Comparison of ENCODE assay signal across 8 mouse cellular contexts in the genomic region with DNA sequence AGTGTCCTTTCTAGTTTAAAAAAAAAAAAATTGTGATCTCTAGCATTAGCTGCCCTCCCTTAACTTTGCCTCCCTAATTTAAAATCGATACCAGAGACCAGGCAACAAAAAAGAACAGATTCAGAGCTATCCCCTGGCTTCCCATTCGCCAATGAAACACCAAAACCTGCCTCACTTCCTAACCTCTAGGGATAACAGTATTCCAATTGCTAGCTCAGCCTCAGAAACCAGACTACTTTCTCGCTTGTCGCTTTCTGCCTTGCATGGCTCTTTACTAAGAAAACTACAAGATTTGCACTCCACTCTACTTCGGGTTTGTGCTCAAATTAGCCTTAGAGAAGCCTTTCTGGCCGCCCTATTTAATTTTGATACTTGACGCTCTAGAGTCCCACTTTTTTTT. TPM values are rescaled to one million over a fixed set of nuclear protein-coding genes. Genes with fewer than 3 reads are reported as not detected.
DNase-seq lines count a peak whose midpoint lies in the region; ATAC-seq and TF ChIP-seq lines count a peak whose summit lies in the region.

No protein-coding gene starts in this region.

- peak overlapping the region; percentile 93 for H3K4me2 ChIP-seq in heart, postnatal 0 days (ENCODE audit: low read depth, low read length)
- H3K4me2 ChIP-seq in hindbrain, embryonic 12.5 days (replicated peaks) = peak overlapping the region; percentile 81
- peak overlapping the region; percentile 70 for H3K4me2 ChIP-seq in midbrain, embryonic 11.5 days

- TF ChIP-seq CTCF in heart, postnatal 0 days (IDR thresholded peaks at IDR 0.05; ENCODE audit: low read depth) = no peak

- no peak for DNase-seq in heart, postnatal 0 days (ENCODE audit: low spot score)
- DNase-seq in heart, postnatal 10 days = no peak
- DNase-seq in ZHBTc4 (ENCODE audit: low read depth, low spot score) = peak; percentile 38
- peak; percentile 91 for DNase-seq in midbrain, embryonic 11.5 days (ENCODE audit: low spot score, missing footprints)
- no peak for DNase-seq in layer of hippocampus, postnatal 14 days (ENCODE audit: low spot score in 2 of 2)
- no peak for DNase-seq in spleen, adult 18-20 months
- no peak for DNase-seq in left cerebral cortex, adult 8-10 months (ENCODE audit: low spot score in 2 of 2)

- H3K9ac ChIP-seq in heart, postnatal 0 days (replicated peaks; ENCODE audit: low read depth, low read length) = peak overlapping the region; percentile 89
- peak overlapping the region; percentile 90 for H3K9ac ChIP-seq in hindbrain, embryonic 12.5 days
- H3K9ac ChIP-seq in midbrain, embryonic 11.5 days (ENCODE audit: low read length) = peak overlapping the region; percentile 89

- H3K27ac ChIP-seq in heart, postnatal 0 days (ENCODE audit: low read depth) = peak overlapping the region; percentile 79
- peak overlapping the region; percentile 55; the same call in 1 of the 2 replicates for H3K27ac ChIP-seq in hindbrain, embryonic 12.5 days
- peak overlapping the region; percentile 61; the same call in 1 of the 2 replicates for H3K27ac ChIP-seq in midbrain, embryonic 11.5 days (ENCODE audit: low read depth, low read length)

- no peaks in the 10 kb centered on the region for H3K9me3 ChIP-seq in heart, postnatal 0 days (replicated peaks; ENCODE audit: control insufficient read depth, low read length)
- no peaks in the 10 kb centered on the region for H3K9me3 ChIP-seq in hindbrain, embryonic 12.5 days (replicated peaks)
- no peaks in the 10 kb centered on the region for H3K9me3 ChIP-seq in midbrain, embryonic 11.5 days (ENCODE audit: control insufficient read depth, low read length)

- ATAC-seq in heart, postnatal 0 days (ENCODE audit: insufficient read depth, low read depth) = no peak
- no peak; the same call in none of the 2 replicates for ATAC-seq in hindbrain, embryonic 12.5 days (ENCODE audit: low FRiP score)
- ATAC-seq in midbrain, embryonic 11.5 days (ENCODE audit: low FRiP score) = peak; percentile 33; the same call in 1 of the 2 replicates

- no peak for TF ChIP-seq EP300 in heart, postnatal 0 days (IDR thresholded peaks at IDR 0.05; ENCODE audit: low read depth)

- peak overlapping the region; percentile 90 for H3K4me3 ChIP-seq in heart, postnatal 0 days (ENCODE audit: low read depth, low read length)
- peak overlapping the region; percentile 87 for H3K4me3 ChIP-seq in hindbrain, embryonic 12.5 days
- peak overlapping the region; percentile 90 for H3K4me3 ChIP-seq in midbrain, embryonic 11.5 days (ENCODE audit: low read depth, low read length)

- H3K36me3 ChIP-seq in heart, postnatal 0 days (replicated peaks; ENCODE audit: control insufficient read depth, insufficient read depth, low read length) = peaks cover 20% of the 10 kb centered on the region
- peaks cover 20% of the 10 kb centered on the region for H3K36me3 ChIP-seq in hindbrain, embryonic 12.5 days
- H3K36me3 ChIP-seq in midbrain, embryonic 11.5 days (ENCODE audit: control insufficient read depth, insufficient read depth, low read length) = peaks cover 10% of the 10 kb centered on the region

- H3K27me3 ChIP-seq in heart, postnatal 0 days (ENCODE audit: control insufficient read depth, insufficient read depth, low read length) = no peaks in the 10 kb centered on the region
- H3K27me3 ChIP-seq in hindbrain, embryonic 12.5 days = no peaks in the 10 kb centered on the region
- no peaks in the 10 kb centered on the region for H3K27me3 ChIP-seq in midbrain, embryonic 11.5 days (ENCODE audit: control insufficient read depth, insufficient read depth, low read length)

- intact Hi-C loops in heart, postnatal 10 days (cut with DNase I) = no loop called here

- H3K4me1 ChIP-seq in heart, postnatal 0 days (ENCODE audit: control insufficient read depth, insufficient read depth) = peaks cover 16% of the 10 kb centered on the region
- H3K4me1 ChIP-seq in hindbrain, embryonic 12.5 days = peaks cover 9% of the 10 kb centered on the region
- H3K4me1 ChIP-seq in midbrain, embryonic 11.5 days (ENCODE audit: control insufficient read depth, insufficient read depth, low read length) = peaks cover 6% of the 10 kb centered on the region; the same call in 1 of the 2 replicates

- 21% methylated on average over 7 of the region's 7 CpGs for WGBS in heart, postnatal 0 days
- 27% methylated on average over 7 of the region's 7 CpGs for WGBS in hindbrain, embryonic 12.5 days
- 28% methylated on average over 7 of the region's 7 CpGs for WGBS in midbrain, embryonic 11.5 days

RNA-seq across cellular contexts. Expression of a gene that starts 0.4 kb away (rescaled TPM):
- 2.2 and 6.0 TPM in 2 replicates for total RNA-seq in heart, postnatal 0 days (2014; rRNA removed; ENCODE audit: low replicate concordance)
- 15.8 and 16.3 TPM in 2 replicates for polyA plus RNA-seq in heart, postnatal 0 days (2015; fragmentation: Nextera tagmentation; extraction: Ambion mirVana)
- total RNA-seq in heart, postnatal 10 days (2021) = 10 to 100 TPM; 22.7 to 23.4 TPM
- 52.5 and 56.9 TPM in 2 replicates for polyA plus RNA-seq in hindbrain, embryonic 12.5 days (2016; fragmentation: Nextera tagmentation; extraction: Ambion mirVana)
- polyA plus RNA-seq in midbrain, embryonic 11.5 days (2014; fragmentation: Nextera tagmentation; extraction: Ambion mirVana) = 65.3 and 69.6 TPM in 2 replicates
- total RNA-seq in layer of hippocampus, postnatal 14 days (2021) = 10 to 100 TPM; 28.8 to 30.7 TPM
- total RNA-seq in left cerebral cortex, adult 8-10 months (2022) = 10 to 100 TPM; 25.2 to 36.6 (median 36.3) TPM

RNA-seq across cellular contexts. Expression of a gene that starts 15.2 kb away (rescaled TPM):
- total RNA-seq in heart, postnatal 0 days (2014; rRNA removed; ENCODE audit: low replicate concordance) = 142 and 222 TPM in 2 replicates
- polyA plus RNA-seq in heart, postnatal 0 days (2015; fragmentation: Nextera tagmentation; extraction: Ambion mirVana) = 521 and 561 TPM in 2 replicates
- 100 to 1,000 TPM; 269 to 279 TPM for total RNA-seq in heart, postnatal 10 days (2021)
- polyA plus RNA-seq in hindbrain, embryonic 12.5 days (2016; fragmentation: Nextera tagmentation; extraction: Ambion mirVana) = 309 and 346 TPM in 2 replicates
- 343 and 356 TPM in 2 replicates for polyA plus RNA-seq in midbrain, embryonic 11.5 days (2014; fragmentation: Nextera tagmentation; extraction: Ambion mirVana)
- total RNA-seq in layer of hippocampus, postnatal 14 days (2021) = 100 to 1,000 TPM; 134 to 162 TPM
- total RNA-seq in left cerebral cortex, adult 8-10 months (2022) = 100 to 1,000 TPM; 139 to 170 (median 151) TPM

RNA-seq across cellular contexts. Expression of a gene that starts 25.9 kb away (rescaled TPM):
- total RNA-seq in heart, postnatal 0 days (2014; rRNA removed; ENCODE audit: low replicate concordance) = 2.3 and 7.3 TPM in 2 replicates
- polyA plus RNA-seq in heart, postnatal 0 days (2015; fragmentation: Nextera tagmentation; extraction: Ambion mirVana) = 1.8 and 1.9 TPM in 2 replicates
- 1 to 10 TPM; 2.2 to 2.9 TPM for total RNA-seq in heart, postnatal 10 days (2021)
- polyA plus RNA-seq in hindbrain, embryonic 12.5 days (2016; fragmentation: Nextera tagmentation; extraction: Ambion mirVana) = 4.0 and 7.7 TPM in 2 replicates
- 4.5 and 4.6 TPM in 2 replicates for polyA plus RNA-seq in midbrain, embryonic 11.5 days (2014; fragmentation: Nextera tagmentation; extraction: Ambion mirVana)
- 10 to 100 TPM; 10.1 to 10.9 TPM for total RNA-seq in layer of hippocampus, postnatal 14 days (2021)
- total RNA-seq in left cerebral cortex, adult 8-10 months (2022) = 10 to 100 TPM; 27.0 to 55.7 (median 48.4) TPM

RNA-seq across cellular contexts. Expression of a gene that starts 35.7 kb away (rescaled TPM):
- 5.3 and 41.9 TPM in 2 replicates for total RNA-seq in heart, postnatal 0 days (2014; rRNA removed; ENCODE audit: low replicate concordance)
- polyA plus RNA-seq in heart, postnatal 0 days (2015; fragmentation: Nextera tagmentation; extraction: Ambion mirVana) = 38.0 and 39.2 TPM in 2 replicates
- total RNA-seq in heart, postnatal 10 days (2021) = 10 to 100 TPM; 26.1 to 38.7 TPM
- 9.2 and 12.1 TPM in 2 replicates for polyA plus RNA-seq in hindbrain, embryonic 12.5 days (2016; fragmentation: Nextera tagmentation; extraction: Ambion mirVana)
- 8.5 and 8.9 TPM in 2 replicates for polyA plus RNA-seq in midbrain, embryonic 11.5 days (2014; fragmentation: Nextera tagmentation; extraction: Ambion mirVana)
- 1 to 10 TPM; 6.4 to 9.6 TPM for total RNA-seq in layer of hippocampus, postnatal 14 days (2021)
- total RNA-seq in left cerebral cortex, adult 8-10 months (2022) = 10 to 100 TPM in 1 of 4 experiments, 1 to 10 TPM in 3; 6.0 to 14.9 (median 8.1) TPM

RNA-seq across cellular contexts. Expression of a gene that starts 37.5 kb away (rescaled TPM):
- 25.6 and 28.8 TPM in 2 replicates for total RNA-seq in heart, postnatal 0 days (2014; rRNA removed; ENCODE audit: low replicate concordance)
- polyA plus RNA-seq in heart, postnatal 0 days (2015; fragmentation: Nextera tagmentation; extraction: Ambion mirVana) = 15.8 and 20.8 TPM in 2 replicates
- total RNA-seq in heart, postnatal 10 days (2021) = 10 to 100 TPM; 51.4 to 53.4 TPM
- polyA plus RNA-seq in hindbrain, embryonic 12.5 days (2016; fragmentation: Nextera tagmentation; extraction: Ambion mirVana) = 28.3 and 29.6 TPM in 2 replicates
- 22.4 and 22.9 TPM in 2 replicates for polyA plus RNA-seq in midbrain, embryonic 11.5 days (2014; fragmentation: Nextera tagmentation; extraction: Ambion mirVana)
- total RNA-seq in layer of hippocampus, postnatal 14 days (2021) = 10 to 100 TPM; 60.4 to 63.5 TPM
- 10 to 100 TPM; 60.1 to 68.9 (median 62.8) TPM for total RNA-seq in left cerebral cortex, adult 8-10 months (2022)

Comparison
In these comparisons a context has a peak if more than half of its experiments do, and no peak if none do; other contexts are left out.
1. DNase-seq: peak in ZHBTc4 (single experiment) and midbrain, embryonic 11.5 days (single experiment); none in heart, postnatal 0 days (single experiment), heart, postnatal 10 days (0 of 2), layer of hippocampus, postnatal 14 days (0 of 2), spleen, adult 18-20 months (0 of 2) and left cerebral cortex, adult 8-10 months (0 of 2).
2. Peak in every context shown above with its lines, with median percentiles within 50 percentile points of each other: H3K27ac ChIP-seq, H3K4me2 ChIP-seq, H3K4me3 ChIP-seq and H3K9ac ChIP-seq.